Mouse (Mus musculus): ENCODE data around the gene Timm9. TPM values are rescaled to one million over a fixed set of nuclear protein-coding genes. Genes with fewer than 3 reads are reported as not detected.

Gene Timm9
- total and polyA plus RNA-seq, 2 experiments from 2014 or later: 58.0 to 147 TPM

- no peak for TF ChIP-seq CTCF (IDR thresholded peaks at IDR 0.05; ENCODE audit: low read depth)
- WGBS: 97% methylated on average over 8 of the region's 8 CpGs
- Histone ChIP-seq H3K4me1 (ENCODE audit: insufficient read depth, low read length) (no peaks in the 10 kb centered on the region), H3K4me3 (ENCODE audit: low read length) (no peak overlapping the region), H3K9me3 (ENCODE audit: low read length) (no peaks in the 10 kb centered on the region), H3K27me3 (ENCODE audit: insufficient read depth, low read length) (no peaks in the 10 kb centered on the region), H3K9ac (replicated peaks; ENCODE audit: low read length) (no peak overlapping the region), H3K36me3 (ENCODE audit: insufficient read depth, low read length) (peaks cover 47% of the 10 kb centered on the region), H3K4me2 (ENCODE audit: low read depth, low read length) (no peak overlapping the region), H3K27ac (no peak overlapping the region)
- no peak for ATAC-seq
- DNase-seq (ENCODE audit: low spot score): no peak
Observed at GRCm38 (mm10) chr12:71150167-71150566, 13.7 kb upstream of the Timm9 start.

- 89% methylated on average over 6 of the region's 6 CpGs for WGBS
- Histone ChIP-seq H3K36me3 (ENCODE audit: insufficient read depth, low read length) (peaks cover 51% of the 10 kb centered on the region), H3K4me3 (ENCODE audit: low read length) (no peak overlapping the region), H3K27me3 (ENCODE audit: insufficient read depth, low read length) (no peaks in the 10 kb centered on the region), H3K4me1 (ENCODE audit: insufficient read depth, low read length) (no peaks in the 10 kb centered on the region), H3K9me3 (ENCODE audit: low read length) (no peaks in the 10 kb centered on the region), H3K4me2 (ENCODE audit: low read depth, low read length) (no peak overlapping the region), H3K27ac (no peak overlapping the region), H3K9ac (replicated peaks; ENCODE audit: low read length) (no peak overlapping the region)
- DNase-seq (ENCODE audit: low spot score) (no peak), ATAC-seq (no peak)
- no peak for TF ChIP-seq CTCF (IDR thresholded peaks at IDR 0.05; ENCODE audit: low read depth)
Observed at GRCm38 (mm10) chr12:71149456-71149855, 13.0 kb upstream of the Timm9 start.

- no peak overlapping the region for H3K27ac ChIP-seq
- no peak overlapping the region for H3K4me3 ChIP-seq (ENCODE audit: low read length)
- DNase-seq (ENCODE audit: low spot score) (no peak), ATAC-seq (no peak)
- H3K36me3 ChIP-seq (ENCODE audit: insufficient read depth, low read length): peaks cover 55% of the 10 kb centered on the region
- H3K9ac ChIP-seq (replicated peaks; ENCODE audit: low read length): no peak overlapping the region
- TF ChIP-seq CTCF (IDR thresholded peaks at IDR 0.05; ENCODE audit: low read depth): no peak
- H3K9me3 ChIP-seq (ENCODE audit: low read length): no peaks in the 10 kb centered on the region
- no peaks in the 10 kb centered on the region for H3K27me3 ChIP-seq (ENCODE audit: insufficient read depth, low read length)
- 96% methylated on average over 9 of the region's 9 CpGs for WGBS
- no peaks in the 10 kb centered on the region for H3K4me1 ChIP-seq (ENCODE audit: insufficient read depth, low read length)
- H3K4me2 ChIP-seq (ENCODE audit: low read depth, low read length): no peak overlapping the region
Observed at GRCm38 (mm10) chr12:71148801-71149200, 12.3 kb upstream of the Timm9 start.

DNA sequence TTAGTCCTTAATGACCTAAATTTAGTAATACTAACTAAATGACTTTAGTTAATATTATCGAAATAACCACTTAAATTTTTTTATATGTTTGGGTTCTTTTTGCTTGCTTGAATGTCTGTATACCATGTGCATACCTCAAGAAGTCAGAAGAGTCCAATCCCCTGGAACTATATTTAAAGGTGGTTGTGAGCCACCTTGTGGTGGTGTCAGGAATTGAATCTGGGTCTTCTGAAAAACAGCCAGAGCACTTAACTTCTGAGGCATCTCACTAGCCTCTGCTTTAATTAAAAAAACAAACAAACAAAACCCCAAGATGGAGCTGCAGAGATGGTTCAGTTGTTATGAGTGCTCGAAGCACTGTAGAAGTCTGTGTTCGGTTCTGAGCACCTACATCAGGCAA is 11.2 kb upstream of the Timm9 start:
- peak; percentile 73 for TF ChIP-seq CTCF (IDR thresholded peaks at IDR 0.05; ENCODE audit: low read depth)
- no peak overlapping the region for H3K4me2 ChIP-seq (ENCODE audit: low read depth, low read length)
- no peak overlapping the region for H3K4me3 ChIP-seq (ENCODE audit: low read length)
- 88% methylated on average over 3 of the region's 3 CpGs for WGBS
- H3K4me1 ChIP-seq (ENCODE audit: insufficient read depth, low read length): no peaks in the 10 kb centered on the region
- no peak overlapping the region for H3K27ac ChIP-seq
- ATAC-seq (no peak), DNase-seq (ENCODE audit: low spot score) (peak; percentile 66)
- H3K27me3 ChIP-seq (ENCODE audit: insufficient read depth, low read length): no peaks in the 10 kb centered on the region
- peaks cover 52% of the 10 kb centered on the region for H3K36me3 ChIP-seq (ENCODE audit: insufficient read depth, low read length)
- no peaks in the 10 kb centered on the region for H3K9me3 ChIP-seq (ENCODE audit: low read length)
- H3K9ac ChIP-seq (replicated peaks; ENCODE audit: low read length): no peak overlapping the region

DNA sequence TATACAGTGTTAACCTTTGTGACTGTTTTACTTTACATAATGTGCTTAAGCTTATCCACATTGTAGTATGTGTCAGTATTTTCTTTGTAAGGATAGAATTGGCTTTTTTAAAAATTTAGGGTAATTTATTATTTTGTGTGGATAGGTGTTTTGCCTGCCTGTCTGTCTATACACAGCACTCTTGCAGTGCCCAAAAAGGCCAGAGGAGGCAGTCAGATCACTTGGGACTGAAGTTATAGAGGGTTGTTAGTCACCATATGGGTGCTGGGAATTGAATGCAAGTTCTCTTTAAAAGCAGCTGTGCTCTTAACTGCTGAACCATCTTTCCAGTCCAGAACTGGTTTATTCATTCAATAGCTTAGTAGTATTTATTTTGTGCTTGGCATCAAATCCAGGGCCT is 4.7 kb upstream of the Timm9 start:
- H3K9me3 ChIP-seq (ENCODE audit: low read length): no peaks in the 10 kb centered on the region
- H3K36me3 ChIP-seq (ENCODE audit: insufficient read depth, low read length): peaks cover 29% of the 10 kb centered on the region; the same call in 1 of the 2 replicates
- no peak overlapping the region for H3K9ac ChIP-seq (replicated peaks; ENCODE audit: low read length)

DNA sequence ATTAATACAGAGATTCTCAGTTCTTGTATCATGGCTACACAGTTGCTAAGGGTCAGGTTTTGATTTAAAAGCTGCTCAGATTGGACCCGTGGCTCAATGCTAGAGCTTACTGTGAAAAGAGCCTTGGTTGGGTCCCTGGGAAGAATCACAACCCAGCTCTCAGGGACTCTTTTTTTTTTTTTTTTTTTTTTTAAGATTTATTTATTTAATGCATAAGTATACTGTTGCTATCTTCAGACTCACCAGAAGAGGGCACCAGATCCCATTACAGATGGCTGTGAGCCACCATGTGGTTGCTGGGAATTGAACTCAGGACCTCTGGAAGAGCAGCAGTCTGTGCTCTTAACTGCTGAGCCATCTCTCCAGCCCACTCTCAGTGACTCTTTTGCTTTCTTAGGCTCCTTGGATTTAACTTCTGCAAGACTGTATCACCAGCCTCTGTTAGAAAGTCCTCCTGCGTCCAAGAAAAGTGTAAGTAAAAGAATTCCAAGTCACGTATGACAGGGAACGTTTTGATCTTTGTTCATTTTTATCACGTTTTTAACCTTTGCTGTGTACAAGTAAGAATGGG is 2.9 kb upstream of the Timm9 start:
- Histone ChIP-seq H3K4me3 (ENCODE audit: low read length) (no peak overlapping the region), H3K27me3 (ENCODE audit: insufficient read depth, low read length) (no peaks in the 10 kb centered on the region), H3K9me3 (ENCODE audit: low read length) (no peaks in the 10 kb centered on the region), H3K4me2 (ENCODE audit: low read depth, low read length) (no peak overlapping the region), H3K36me3 (ENCODE audit: insufficient read depth, low read length) (peaks cover 24% of the 10 kb centered on the region; the same call in 1 of the 2 replicates), H3K27ac (no peak overlapping the region), H3K4me1 (ENCODE audit: insufficient read depth, low read length) (0 out of 2 replicates have a peak, but pooled peaks cover 7% of the 10 kb centered on the region), H3K9ac (replicated peaks; ENCODE audit: low read length) (no peak overlapping the region)
- ATAC-seq (no peak), DNase-seq (ENCODE audit: low spot score) (no peak)
- TF ChIP-seq CTCF (IDR thresholded peaks at IDR 0.05; ENCODE audit: low read depth): 0 out of 2 replicates have a peak, but pooled peaks have one; percentile 21
- 79% methylated on average over 5 of the region's 5 CpGs for WGBS

More for the DNA sequence above, 4.7 kb upstream of the Timm9 start:
- Histone ChIP-seq H3K27me3 (ENCODE audit: insufficient read depth, low read length) (no peaks in the 10 kb centered on the region), H3K4me2 (ENCODE audit: low read depth, low read length) (no peak overlapping the region), H3K27ac (no peak overlapping the region), H3K4me3 (ENCODE audit: low read length) (no peak overlapping the region), H3K4me1 (ENCODE audit: insufficient read depth, low read length) (0 out of 2 replicates have a peak, but pooled peaks cover 7% of the 10 kb centered on the region)
- ATAC-seq: no peak
- DNase-seq (ENCODE audit: low spot score): no peak
- no peak for TF ChIP-seq CTCF (IDR thresholded peaks at IDR 0.05; ENCODE audit: low read depth)

GRCm38 (mm10) chr12:71137686-71138085 is 1.2 kb upstream of the Timm9 start:
- Histone ChIP-seq H3K9ac (replicated peaks; ENCODE audit: low read length) (peak overlapping the region; percentile 88; the same call in 1 of the 2 replicates), H3K27me3 (ENCODE audit: insufficient read depth, low read length) (no peaks in the 10 kb centered on the region), H3K36me3 (ENCODE audit: insufficient read depth, low read length) (peaks cover 14% of the 10 kb centered on the region; the same call in 1 of the 2 replicates), H3K27ac (0 out of 2 replicates have a peak overlapping the region, but pooled peaks have one; percentile 86), H3K4me1 (ENCODE audit: insufficient read depth, low read length) (0 out of 2 replicates have a peak, but pooled peaks cover 7% of the 10 kb centered on the region), H3K4me2 (ENCODE audit: low read depth, low read length) (peak overlapping the region; percentile 83), H3K9me3 (ENCODE audit: low read length) (no peaks in the 10 kb centered on the region), H3K4me3 (ENCODE audit: low read length) (peak overlapping the region; percentile 98)
- WGBS: 8% methylated on average over 11 of the region's 11 CpGs
- TF ChIP-seq CTCF (IDR thresholded peaks at IDR 0.05; ENCODE audit: low read depth): no peak
- ATAC-seq (no peak), DNase-seq (ENCODE audit: low spot score) (no peak)
